Comparison of ENCODE assay signal across 25 mouse cellular contexts in genomic region chr17:67125596-67125995, GRCm38 (mm10).
A peak's percentile ranks its signal among the peaks of the same experiment; 100 is the strongest.
DNase-seq lines count a peak whose midpoint lies in the region; ATAC-seq and TF ChIP-seq lines count a peak whose summit lies in the region.
"Had no signal": no experiment of that assay in that cellular context is flagged by ENCODE, and none has a peak within 500 bp of the region (broad histone marks: within the 10 kb centered on the region; RNA-seq: fewer than 3 reads in every experiment).

No protein-coding gene starts in this region.

- no peaks in the 10 kb centered on the region for H3K36me3 ChIP-seq in C2C12 (ENCODE audit: control insufficient read depth, insufficient read depth)
- H3K36me3 ChIP-seq in hindbrain, embryonic 16.5 days (ENCODE audit: control insufficient read depth, insufficient read depth, low read length) = no peaks in the 10 kb centered on the region
- H3K36me3 ChIP-seq: embryonic facial prominence, embryonic 12.5 days; embryonic facial prominence, embryonic 15.5 days; forebrain, embryonic 12.5 days; forebrain, embryonic 15.5 days; G1E; heart, embryonic 15.5 days had no signal

- no peaks in the 10 kb centered on the region for H3K79me3 ChIP-seq in C2C12 (ENCODE audit: low read depth)

- H3K4me1 ChIP-seq in hindbrain, embryonic 16.5 days (ENCODE audit: control insufficient read depth, insufficient read depth, low read depth, low read length) = peaks cover 8% of the 10 kb centered on the region
- H3K4me1 ChIP-seq: forebrain, embryonic 12.5 days; heart, embryonic 15.5 days had no signal

- WGBS in hindbrain, embryonic 16.5 days = 61% methylated on average over 4 of the region's 4 CpGs

- ATAC-seq in common myeloid progenitor, adult 5-6 weeks (replicated peaks; ENCODE audit: low read depth, poor library complexity, severe bottlenecking) = peak; percentile 63
- 0 out of 2 replicates have a peak, but pooled peaks have one; percentile 37 for ATAC-seq in megakaryocyte progenitor cell, adult 5-6 weeks (replicated peaks; ENCODE audit: poor library complexity)
- no peak for ATAC-seq in hindbrain, embryonic 16.5 days
- ATAC-seq: forebrain, embryonic 15.5 days; intestine, postnatal 0 days had no signal

- no peak overlapping the region for H3K9ac ChIP-seq in hindbrain, embryonic 16.5 days (ENCODE audit: low read depth, low read length)
- H3K9ac ChIP-seq: embryonic facial prominence, embryonic 12.5 days; embryonic facial prominence, embryonic 15.5 days; forebrain, embryonic 12.5 days; forebrain, embryonic 15.5 days; heart, embryonic 15.5 days; hindbrain, embryonic 14.5 days had no signal

- no peak overlapping the region for H3K4me2 ChIP-seq in hindbrain, embryonic 16.5 days (ENCODE audit: low read length)
- H3K4me2 ChIP-seq: embryonic facial prominence, embryonic 12.5 days; embryonic facial prominence, embryonic 15.5 days; forebrain, embryonic 12.5 days; forebrain, embryonic 15.5 days; heart, embryonic 11.5 days; heart, embryonic 15.5 days; hindbrain, embryonic 14.5 days had no signal

- no peak for TF ChIP-seq CTCF in C2C12 (IDR thresholded peaks at IDR 0.05; ENCODE audit: control insufficient read depth, insufficient read depth, insufficient read length)

- H3K79me2 ChIP-seq in C2C12 (ENCODE audit: control insufficient read depth, insufficient read depth) = no peaks in the 10 kb centered on the region

- DNase-seq in 3134 (ENCODE audit: extremely low read depth, insufficient read length, low spot score) = peak; percentile 54
- no peak for DNase-seq in cerebellum, adult 11-12 months
- no peak for DNase-seq in thymus, postnatal 4 days
- DNase-seq: adrenal gland, postnatal 14 days; cerebellum, adult 11 months; cerebellum, adult 8-10 months; cerebellum, postnatal 14 days; gastrocnemius, postnatal 36 days; heart, postnatal 10 days; kidney, adult 2 months had no signal

- no peaks in the 10 kb centered on the region for H3K9me3 ChIP-seq in hindbrain, embryonic 16.5 days (ENCODE audit: control insufficient read depth, low read length)
- H3K9me3 ChIP-seq: embryonic facial prominence, embryonic 12.5 days; embryonic facial prominence, embryonic 15.5 days; forebrain, embryonic 12.5 days; forebrain, embryonic 15.5 days; heart, embryonic 15.5 days had no signal

- no peak overlapping the region for H3K27ac ChIP-seq in hindbrain, embryonic 16.5 days (ENCODE audit: low read depth, low read length)
- H3K27ac ChIP-seq: embryonic facial prominence, embryonic 12.5 days; embryonic facial prominence, embryonic 15.5 days; forebrain, embryonic 12.5 days; forebrain, embryonic 15.5 days; heart, embryonic 15.5 days; hindbrain, embryonic 14.5 days had no signal

- H3K27me3 ChIP-seq in C2C12 (ENCODE audit: control insufficient read depth, insufficient read depth, insufficient read length) = no peaks in the 10 kb centered on the region
- no peaks in the 10 kb centered on the region for H3K27me3 ChIP-seq in hindbrain, embryonic 16.5 days (replicated peaks; ENCODE audit: control insufficient read depth, insufficient read depth, low read length)
- H3K27me3 ChIP-seq: CH12.LX; embryonic facial prominence, embryonic 12.5 days; embryonic facial prominence, embryonic 15.5 days; forebrain, embryonic 12.5 days; heart, embryonic 15.5 days had no signal

- no peak overlapping the region for H3K4me3 ChIP-seq in C2C12 (ENCODE audit: insufficient read depth, poor library complexity, severe bottlenecking)
- H3K4me3 ChIP-seq in hindbrain, embryonic 16.5 days (ENCODE audit: low read length) = no peak overlapping the region
- H3K4me3 ChIP-seq: embryonic facial prominence, embryonic 12.5 days; embryonic facial prominence, embryonic 15.5 days; erythroblast, embryonic 14.5 days; forebrain, embryonic 12.5 days; forebrain, embryonic 15.5 days; heart, embryonic 15.5 days had no signal

- H3ac ChIP-seq in C2C12 (ENCODE audit: control insufficient read depth, insufficient read length, low read depth) = no peak overlapping the region

TF ChIP-seq in C2C12, 6 proteins besides CTCF, POLR2A, EP300 and RAD21:
- TF ChIP-seq MAX (IDR thresholded peaks at IDR 0.05) (no peak), FOSL1 (IDR thresholded peaks at IDR 0.05; ENCODE audit: insufficient read depth, low read length, poor library complexity, severe bottlenecking) (peak; percentile 42)
